Mouse (Mus musculus) testis, adult 2 months (tissue): ENCODE measurements around the gene Psmd4. TPM values are rescaled to one million over a fixed set of nuclear protein-coding genes. Genes with fewer than 3 reads are reported as not detected.
"Not testable (repeated sequence)": the region's sequence is repeated elsewhere in the genome, so short reads cannot be mapped to it uniquely, and the experiment has no call there.

Experiments
- H3K27ac ChIP-seq: fragments of 200-500 bp; 2 replicates; pipeline ENCODE4 v1.5.1; 2012; ENCODE audit warnings: low read depth, low read length; ENCODE audit not compliant: control insufficient read depth, insufficient read depth
- H3K27me3 ChIP-seq: fragments of 200-500 bp; 2 replicates; pipeline ENCODE4 v1.6.1; 2012; ENCODE audit warnings: mild to moderate bottlenecking, low read length, moderate library complexity; ENCODE audit not compliant: control insufficient read depth, insufficient read depth
- H3K36me3 ChIP-seq: fragments of 200-500 bp; 2 replicates; pipeline ENCODE4 v1.6.1; 2012; ENCODE audit warnings: mild to moderate bottlenecking, low read length; ENCODE audit not compliant: control insufficient read depth, insufficient read depth
- H3K4me1 ChIP-seq: fragments of 200-500 bp; 2 replicates; pipeline ENCODE4 v1.6.1; 2012; ENCODE audit warnings: low read length; ENCODE audit not compliant: control insufficient read depth, insufficient read depth
- H3K4me3 ChIP-seq: fragments of 200-500 bp; 2 replicates; pipeline ENCODE4 v1.5.1; 2012; ENCODE audit warnings: low read depth, mild to moderate bottlenecking, low read length, moderate library complexity, mixed read lengths; ENCODE audit not compliant: control insufficient read depth
- CTCF ChIP-seq: fragments of 200-500 bp; IDR thresholded peaks from 2 replicates; pipeline ENCODE4 v1.5.1; 2012; ENCODE audit warnings: low read depth, mild to moderate bottlenecking, inconsistent platforms, low read length, moderate library complexity; ENCODE audit not compliant: control insufficient read depth, insufficient read depth, insufficient replicate concordance
- POLR2A ChIP-seq: fragments of 200-500 bp; IDR thresholded peaks from 2 replicates; pipeline ENCODE4 v1.6.1; 2012; ENCODE audit warnings: low read depth, mild to moderate bottlenecking, inconsistent platforms, low read length, moderate library complexity; ENCODE audit not compliant: control insufficient read depth
- polyA plus RNA-seq: library from polyadenylated mRNA; depleted of rRNA; stranded (reverse); fragments of >200 nt; gene quantifications from 2 replicates; pipeline ENCODE4 v1.2.3, GENCODE M21; 2012

Psmd4 gene
- polyA plus RNA-seq, 1 experiment = 219 TPM

DNA sequence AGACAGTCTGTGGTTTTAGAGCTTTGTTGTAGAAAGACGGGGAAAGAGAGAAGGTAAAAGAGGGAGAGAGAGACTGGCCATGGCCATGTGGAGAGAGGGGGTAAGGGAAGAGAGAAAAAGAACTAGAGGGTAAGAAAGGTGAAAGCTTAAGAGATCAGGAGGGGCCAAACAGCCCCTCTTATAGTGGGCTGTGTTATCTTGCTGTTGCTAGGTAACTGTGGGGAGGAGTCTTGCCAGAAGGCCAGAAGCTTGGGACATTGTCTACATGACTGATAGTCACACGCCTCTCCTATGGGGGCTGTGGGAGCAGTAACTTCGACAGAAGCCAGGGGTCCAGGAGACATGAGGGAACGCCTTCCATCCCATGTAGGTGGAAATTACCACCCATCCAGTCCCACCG lies 17.2 kb downstream of the Psmd4 start:
- TF ChIP-seq CTCF = no peak
- no peak for TF ChIP-seq POLR2A
- no peaks in the 10 kb centered on the region for H3K27me3 ChIP-seq
- H3K4me3 ChIP-seq = peak overlapping the region; percentile 68
- H3K4me1 ChIP-seq = peaks cover 9% of the 10 kb centered on the region
- 0 out of 2 replicates have a peak, but pooled peaks cover 1% of the 10 kb centered on the region for H3K36me3 ChIP-seq
- peak overlapping the region; percentile 81; the same call in 1 of the 2 replicates for H3K27ac ChIP-seq

DNA sequence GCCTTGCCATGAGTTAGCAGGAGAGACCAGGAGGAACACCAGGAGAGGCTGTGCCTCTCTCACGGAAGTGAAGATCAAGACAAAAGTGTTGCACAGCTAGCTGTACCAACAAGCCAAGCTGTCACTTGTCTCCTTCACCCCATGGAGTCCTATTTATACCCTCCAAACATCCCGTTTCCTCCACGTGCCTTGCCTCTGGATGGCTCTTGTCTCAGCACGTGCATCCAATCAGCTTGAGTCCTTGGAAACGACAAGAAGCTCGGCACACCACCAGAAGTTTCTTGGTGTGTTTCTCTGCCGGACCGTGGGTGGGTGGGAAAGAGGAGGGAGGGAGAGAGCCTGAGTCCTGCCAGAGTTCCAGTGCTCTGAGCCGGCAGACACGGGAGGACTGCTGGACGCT lies 17.9 kb downstream of the Psmd4 start:
- Histone ChIP-seq H3K27me3 (no peaks in the 10 kb centered on the region), H3K36me3 (0 out of 2 replicates have a peak, but pooled peaks cover 1% of the 10 kb centered on the region), H3K4me3 (peak overlapping the region; percentile 68), H3K4me1 (peaks cover 9% of the 10 kb centered on the region), H3K27ac (peak overlapping the region; percentile 81)
- TF ChIP-seq CTCF = no peak
- no peak; the same call in 1 of the 2 replicates for TF ChIP-seq POLR2A

DNA sequence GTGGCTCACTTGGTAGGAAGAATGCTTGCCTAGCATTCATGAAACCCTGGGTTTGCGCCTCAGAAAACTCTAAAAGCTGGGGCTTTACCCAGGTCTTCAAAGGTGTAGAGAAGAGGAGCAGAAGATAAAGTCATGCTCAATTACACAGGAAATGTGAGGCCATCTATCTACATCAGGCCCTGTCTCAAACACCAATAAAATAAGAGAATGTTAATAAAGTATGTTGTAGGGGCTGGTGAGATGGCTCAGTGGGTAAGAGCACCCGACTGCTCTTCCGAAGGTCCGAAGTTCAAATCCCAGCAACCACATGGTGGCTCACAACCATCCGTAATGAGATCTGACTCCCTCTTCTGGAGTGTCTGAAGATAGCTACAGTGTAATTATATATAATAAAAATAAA lies 21.5 kb downstream of the Psmd4 start:
- H3K4me1 ChIP-seq, H3K4me3 ChIP-seq, H3K27me3 ChIP-seq, H3K27ac ChIP-seq, H3K36me3 ChIP-seq: not testable (repeated sequence)

DNA sequence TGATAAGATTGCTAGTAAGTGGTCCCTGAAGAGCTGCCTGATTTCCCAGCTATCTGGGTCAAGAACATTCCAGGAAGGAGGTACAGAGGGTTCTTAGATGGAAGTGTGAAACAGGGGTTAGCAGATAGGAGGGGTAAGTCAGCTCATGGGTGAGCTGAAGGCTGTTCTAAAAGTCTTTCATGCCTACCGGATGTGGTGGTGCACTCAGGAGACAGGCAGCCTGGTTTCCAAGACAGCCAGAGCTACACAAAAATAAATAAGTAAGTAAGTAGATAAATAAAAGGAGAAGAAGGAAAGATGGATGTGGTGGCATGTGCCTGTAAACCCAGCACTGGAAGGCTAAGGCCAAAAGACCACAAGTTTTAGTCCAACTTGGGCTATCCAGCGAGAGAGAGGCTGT lies 23.7 kb downstream of the Psmd4 start:
- Histone ChIP-seq H3K4me3 (no peak overlapping the region), H3K36me3 (no peaks in the 10 kb centered on the region), H3K27ac (no peak overlapping the region), H3K4me1 (peaks cover 6% of the 10 kb centered on the region), H3K27me3 (no peaks in the 10 kb centered on the region)
- TF ChIP-seq CTCF (no peak), POLR2A (no peak)

DNA sequence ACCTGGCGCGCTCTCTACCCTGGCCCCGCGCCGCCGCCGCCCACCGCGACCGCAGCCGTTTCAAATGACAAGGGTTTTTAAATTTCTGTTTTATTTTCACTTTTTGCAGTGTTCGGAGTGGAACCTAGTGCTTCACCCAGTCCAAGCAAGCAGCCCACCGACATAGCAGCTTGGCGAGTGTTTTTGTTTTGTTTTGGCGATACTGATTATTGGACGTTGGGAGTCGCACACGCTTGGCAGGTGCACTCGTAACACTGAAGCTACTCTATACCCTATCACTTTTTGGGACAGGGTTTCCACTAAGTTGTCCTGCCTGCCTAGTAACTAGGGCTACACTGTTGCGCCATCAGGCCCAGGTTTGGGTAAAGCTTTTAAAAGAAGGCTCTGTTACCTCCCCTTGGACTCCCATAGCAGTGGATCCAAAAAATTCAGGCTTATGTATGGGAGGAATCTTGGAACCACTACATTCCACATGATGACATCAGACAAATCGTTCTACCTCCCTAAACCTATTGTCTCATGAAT lies 25.8 kb downstream of the Psmd4 start:
- Histone ChIP-seq H3K36me3 (no peaks in the 10 kb centered on the region; the same call in 1 of the 2 replicates), H3K4me1 (peaks cover 7% of the 10 kb centered on the region), H3K4me3 (peak overlapping the region; percentile 91), H3K27ac (peak overlapping the region; percentile 94), H3K27me3 (no peaks in the 10 kb centered on the region)
- no peak for TF ChIP-seq POLR2A
- TF ChIP-seq CTCF = no peak

DNA sequence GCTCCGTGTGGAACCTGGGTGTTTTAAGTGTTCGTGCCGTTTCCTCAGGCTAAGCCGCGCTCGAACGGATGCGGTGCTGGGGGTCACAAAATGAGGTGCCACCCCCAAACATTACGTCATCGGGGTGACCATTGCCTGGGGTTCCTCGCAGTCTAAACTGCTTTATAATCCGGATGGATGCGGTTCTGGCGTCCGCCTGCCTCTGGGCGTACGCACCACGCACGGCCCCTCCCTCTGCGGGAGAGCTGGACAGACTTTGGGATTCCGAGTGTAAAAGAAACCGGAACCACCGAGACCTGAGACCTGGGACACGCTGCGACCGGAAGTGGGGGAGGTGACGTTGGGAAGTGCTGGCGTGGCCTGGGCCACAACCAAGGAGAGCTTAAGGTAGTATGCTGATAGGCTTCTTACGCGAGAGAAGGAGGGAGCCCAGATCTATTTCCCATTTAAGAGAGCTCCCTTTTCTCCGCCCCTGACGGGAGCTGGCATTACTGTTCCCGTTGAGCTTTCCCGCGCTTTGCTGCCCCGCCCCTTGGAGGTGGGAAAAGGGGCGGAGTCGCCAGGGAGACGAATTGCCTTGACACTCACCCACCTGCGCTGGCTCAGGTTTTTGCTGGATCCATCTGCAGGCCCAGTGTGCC lies 26.4 kb downstream of the Psmd4 start:
- H3K4me3 ChIP-seq = peak overlapping the region; percentile 91
- H3K36me3 ChIP-seq = no peaks in the 10 kb centered on the region; the same call in 1 of the 2 replicates
- peak overlapping the region; percentile 94 for H3K27ac ChIP-seq
- peaks cover 7% of the 10 kb centered on the region for H3K4me1 ChIP-seq
- H3K27me3 ChIP-seq = no peaks in the 10 kb centered on the region
- peak; percentile 1; the same call in 1 of the 2 replicates for TF ChIP-seq CTCF
- no peak; the same call in 1 of the 2 replicates for TF ChIP-seq POLR2A

DNA sequence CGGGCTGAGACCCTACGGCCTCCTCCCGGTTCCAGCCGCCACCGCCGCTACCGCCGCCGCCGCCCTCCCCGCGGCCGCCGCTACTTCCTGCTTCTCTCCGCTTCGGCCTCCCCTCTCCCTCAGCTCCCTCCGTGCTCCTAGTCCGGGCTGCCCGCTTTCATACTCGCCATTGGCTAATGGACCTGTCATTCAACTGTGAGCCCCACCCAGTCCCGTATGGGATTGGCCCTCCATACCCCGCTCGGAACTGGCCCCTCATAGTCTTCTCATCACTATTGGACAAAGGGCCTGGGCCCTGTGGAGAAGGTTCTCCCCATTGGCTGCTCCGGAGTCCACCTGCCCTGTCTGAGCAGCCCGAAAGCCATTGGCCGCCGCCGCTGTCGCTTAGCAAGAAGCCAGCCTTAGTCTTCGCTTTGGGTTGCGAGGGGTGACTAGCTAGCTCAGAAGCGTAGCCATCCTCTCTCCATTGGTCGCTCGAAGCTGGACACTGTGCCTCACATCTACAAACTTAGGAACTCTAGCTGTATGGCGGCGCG lies 27.0 kb downstream of the Psmd4 start, which contains the start of gene Zfp687:
TSS of gene Zfp687 (minus strand) at position 112 of the 536 bp plus-strand sequence.
- Histone ChIP-seq H3K4me1 (peaks cover 7% of the 10 kb centered on the region), H3K27me3 (no peaks in the 10 kb centered on the region), H3K4me3 (peak within 1 kb of the TSS; percentile 91), H3K27ac (peak within 1 kb of the TSS; percentile 97), H3K36me3 (no peaks in the 10 kb centered on the region; the same call in none of the 2 replicates)
- no peak for TF ChIP-seq CTCF
- peak; percentile 73 for TF ChIP-seq POLR2A
